Comparison of ENCODE assay signal across 20 mouse cellular contexts in the genomic region with DNA sequence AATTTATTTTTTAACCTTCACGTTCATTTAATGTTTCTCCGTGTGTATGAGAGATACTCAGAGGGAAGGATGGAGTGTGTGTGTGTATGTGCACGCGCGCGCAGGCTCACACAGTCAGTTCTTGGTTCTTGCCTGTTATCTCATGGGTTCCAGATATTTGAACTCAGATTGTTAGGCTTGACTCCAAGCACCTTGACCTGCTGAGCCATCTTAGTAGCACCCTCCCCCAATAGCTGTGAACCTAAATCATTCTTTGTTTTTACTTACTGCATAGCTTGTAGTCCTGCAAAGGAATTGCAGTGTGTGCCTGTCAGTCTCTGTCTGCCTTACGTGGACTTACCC.
"Had no signal": no experiment of that assay in that cellular context is flagged by ENCODE, and none has a peak within 500 bp of the region (broad histone marks: within the 10 kb centered on the region; RNA-seq: fewer than 3 reads in every experiment).

No protein-coding gene starts in this region.

- ATAC-seq: hindbrain, embryonic 16.5 days; inflammation-experienced regulatory T-cells, adult 6 months had no signal

- H3K4me3 ChIP-seq: gastrocnemius, adult 2 months; heart, embryonic 10.5 days; heart, embryonic 12.5 days; hindbrain, embryonic 10.5 days; hindbrain, embryonic 12.5 days; limb, embryonic 13.5 days; limb, embryonic 15.5 days; liver, embryonic 12.5 days had no signal

- H3K27ac ChIP-seq: gastrocnemius, adult 2 months; heart, embryonic 10.5 days; hindbrain, embryonic 10.5 days; hindbrain, embryonic 12.5 days; hindbrain, embryonic 14.5 days; limb, embryonic 13.5 days; limb, embryonic 15.5 days; liver, embryonic 12.5 days; liver, embryonic 14.5 days had no signal

- DNase-seq: gastrocnemius, adult 2 months; gastrocnemius, postnatal 10 days; gastrocnemius, postnatal 25 days; heart, adult 18-20 months; heart, postnatal 10 days; kidney, postnatal 10 days; layer of hippocampus, adult 9-11 months; layer of hippocampus, postnatal 36 days; left cerebral cortex, postnatal 4 days had no signal

- H3K27me3 ChIP-seq: heart, embryonic 12.5 days; hindbrain, embryonic 12.5 days; limb, embryonic 13.5 days; limb, embryonic 15.5 days; liver, embryonic 12.5 days had no signal

- H3K9ac ChIP-seq: heart, embryonic 12.5 days; hindbrain, embryonic 12.5 days; hindbrain, embryonic 14.5 days; limb, embryonic 13.5 days; limb, embryonic 15.5 days; liver, embryonic 12.5 days; liver, embryonic 14.5 days had no signal

- H3K4me2 ChIP-seq: heart, embryonic 12.5 days; hindbrain, embryonic 12.5 days; hindbrain, embryonic 14.5 days; limb, embryonic 13.5 days; limb, embryonic 15.5 days; liver, embryonic 12.5 days had no signal

- H3K9me3 ChIP-seq: heart, embryonic 10.5 days; heart, embryonic 12.5 days; hindbrain, embryonic 10.5 days; hindbrain, embryonic 12.5 days; limb, embryonic 13.5 days; limb, embryonic 15.5 days; liver, embryonic 12.5 days had no signal
